Mouse (Mus musculus) embryonic facial prominence, embryonic 11.5 days (tissue): ENCODE data around the gene Coa5. TPM values are rescaled to one million over a fixed set of nuclear protein-coding genes. Genes with fewer than 3 reads are reported as not detected.
A peak's percentile ranks its signal among the peaks of the same experiment; 100 is the strongest.

ENCODE experiments used
- ATAC-seq: fragments of 200-750 bp; cut with Nextera tagmentation; replicated peaks from 2 replicates; pipeline ENCODE4 v1.8.0; 2017; ENCODE audit warnings: low read depth; ENCODE audit not compliant: insufficient number of reproducible peaks, low FRiP score, low TSS enrichment
- DNase-seq: peaks from one replicate; pipeline ENCODE4 v3.0.0-alpha.2; 2015; ENCODE audit warnings: low spot score
- H3K27ac ChIP-seq: fragments of 300-500 bp; sonication (generic); replicated peaks from 2 replicates; pipeline ENCODE4 v1.5.1; 2014; ENCODE audit warnings: mild to moderate bottlenecking, low read depth, low read length, control low read depth
- H3K27me3 ChIP-seq: fragments of 300-500 bp; sonication (generic); 2 replicates; pipeline ENCODE4 v1.6.1; 2014; ENCODE audit warnings: mild to moderate bottlenecking, low read length, moderate library complexity, mixed read lengths; ENCODE audit not compliant: control insufficient read depth, insufficient read depth
- H3K36me3 ChIP-seq: fragments of 300-500 bp; sonication (generic); replicated peaks from 2 replicates; pipeline ENCODE4 v1.6.1; 2014; ENCODE audit warnings: low read depth, mild to moderate bottlenecking, low read length, moderate library complexity, mixed read lengths; ENCODE audit not compliant: control insufficient read depth, insufficient read depth
- H3K4me1 ChIP-seq: fragments of 300-500 bp; sonication (generic); 2 replicates; pipeline ENCODE4 v1.6.1; 2014; ENCODE audit warnings: low read length, mixed read lengths; ENCODE audit not compliant: control insufficient read depth, insufficient read depth
- H3K4me2 ChIP-seq: fragments of 300-500 bp; sonication (generic); 2 replicates; pipeline ENCODE4 v1.6.1; 2014; ENCODE audit warnings: low read depth, mild to moderate bottlenecking, control low read depth, low read length, moderate library complexity
- H3K4me3 ChIP-seq: fragments of 300-500 bp; sonication (generic); 2 replicates; pipeline ENCODE4 v1.5.1; 2014; ENCODE audit warnings: low read depth, low read length, control low read depth
- H3K9ac ChIP-seq: fragments of 300-500 bp; sonication (generic); replicated peaks from 2 replicates; pipeline ENCODE4 v1.6.1; 2014; ENCODE audit warnings: mild to moderate bottlenecking, control low read depth, low read length
- H3K9me3 ChIP-seq: fragments of 300-500 bp; sonication (generic); replicated peaks from 2 replicates; pipeline ENCODE4 v1.6.1; 2016; ENCODE audit warnings: mild to moderate bottlenecking, low read length, inconsistent platforms, mixed read lengths; ENCODE audit not compliant: control insufficient read depth
- WGBS: fragments of 180-500 bp; shearing (Covaris S2); extraction: QIAGEN DNeasy Blood & Tissue Kit; methylation state at CpG from one replicate; pipeline ENCODE4 v1.1.7; 2014; 5-methylcytosine and 5-hydroxymethylcytosine counted together
- polyA plus RNA-seq: library from polyadenylated mRNA; unstranded; fragments of >200 nt; fragmentation: Nextera tagmentation; extraction: Ambion mirVana; gene quantifications from 2 replicates; pipeline ENCODE4 v1.2.1, GENCODE M21; 2014

Gene Coa5
- polyA plus RNA-seq, 1 experiment from 2014 or later = 63.5 TPM

DNA sequence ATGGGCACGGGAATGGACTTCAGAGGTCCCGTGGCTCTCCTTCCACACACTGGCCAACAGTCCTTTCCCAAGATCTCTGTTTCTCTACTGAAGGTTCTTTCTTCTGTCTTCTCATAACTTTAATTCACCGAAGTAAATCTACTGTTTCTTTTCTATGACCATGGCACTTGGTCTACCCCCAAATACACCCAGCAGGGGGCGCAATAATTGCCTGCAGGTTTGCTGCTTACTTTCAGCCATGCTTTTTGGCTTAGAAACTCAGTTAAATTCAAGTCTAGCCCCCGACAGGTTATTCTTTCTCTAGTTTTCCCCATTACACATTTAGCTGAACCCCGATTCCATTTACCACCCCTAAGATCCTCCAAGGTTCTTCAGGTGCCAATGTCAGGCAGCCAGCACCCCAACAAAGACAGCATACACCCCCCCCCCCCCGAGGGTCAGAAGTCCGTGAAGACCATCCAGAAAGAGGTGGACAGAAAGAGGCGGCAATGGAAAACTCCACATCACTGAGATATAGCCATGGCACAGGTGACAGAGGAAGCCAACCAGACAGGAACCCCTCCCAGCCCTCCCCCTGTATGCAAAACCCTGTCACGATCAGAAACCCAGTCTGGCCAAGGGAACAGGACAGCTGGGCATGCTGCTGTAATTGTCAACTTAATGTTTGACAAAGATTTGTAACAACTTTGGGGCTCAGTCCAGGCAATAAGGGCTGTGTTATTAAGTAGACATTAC, 18.6 kb upstream of the Coa5 start:
- DNase-seq = peak; percentile 56
- WGBS = 83% methylated on average over 10 of the region's 10 CpGs

DNA sequence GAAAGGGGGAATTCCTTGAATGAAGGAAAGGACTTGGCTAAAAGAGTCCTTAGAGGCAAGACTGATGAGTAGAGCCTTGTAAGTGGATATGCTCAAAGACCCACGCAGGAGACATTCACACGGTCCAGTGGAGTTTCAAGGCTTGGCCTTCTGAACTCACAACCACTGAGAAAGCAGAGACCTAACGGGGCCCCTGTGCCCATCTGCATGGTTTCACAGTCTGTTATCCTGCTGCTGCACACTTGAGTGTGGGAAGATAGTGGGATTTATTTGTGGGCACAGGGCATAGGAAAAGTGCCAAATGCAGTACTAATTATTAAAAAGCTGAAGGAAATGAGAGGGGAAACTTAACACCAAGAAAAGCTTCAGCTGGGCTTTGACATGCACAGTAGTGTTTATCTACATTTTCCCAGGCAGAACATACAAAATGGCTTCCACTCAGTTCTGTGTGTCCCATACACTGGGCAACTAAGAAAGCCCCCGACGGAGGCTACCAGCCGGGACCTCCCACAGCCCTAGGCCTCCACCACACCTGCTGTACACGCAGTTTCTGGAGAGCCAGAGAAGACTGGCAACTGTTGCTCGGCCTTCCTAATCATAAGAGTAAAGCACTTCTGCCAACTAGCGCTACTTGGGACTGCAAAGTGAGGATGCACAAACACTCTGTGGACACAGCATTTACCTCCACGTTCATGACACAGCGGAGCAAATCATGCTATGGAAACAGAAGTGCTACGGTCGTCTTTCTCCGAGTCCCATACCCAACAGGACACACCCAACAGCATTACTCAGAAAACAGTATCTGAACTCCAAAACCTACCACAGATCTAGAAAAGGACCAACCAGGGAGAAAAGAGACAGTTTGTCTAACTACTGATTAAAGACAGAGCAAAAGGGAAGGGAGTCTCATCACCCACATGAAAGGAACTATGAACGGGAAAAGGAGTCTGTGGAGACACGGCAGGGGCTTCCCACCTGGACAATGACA, 13.2 kb upstream of the Coa5 start:
- 92% methylated on average over 16 of the region's 16 CpGs for WGBS
- H3K27ac ChIP-seq = no peak overlapping the region
- no peak overlapping the region for H3K4me2 ChIP-seq
- ATAC-seq (no peak), DNase-seq (no peak)
- H3K4me3 ChIP-seq = no peak overlapping the region
- H3K9ac ChIP-seq = no peak overlapping the region
- no peaks in the 10 kb centered on the region for H3K27me3 ChIP-seq
- H3K4me1 ChIP-seq = no peaks in the 10 kb centered on the region
- H3K36me3 ChIP-seq = no peaks in the 10 kb centered on the region; the same call in 1 of the 2 replicates
- no peaks in the 10 kb centered on the region for H3K9me3 ChIP-seq

More for the DNA sequence above, 18.6 kb upstream of the Coa5 start:
- Histone ChIP-seq H3K36me3 (no peaks in the 10 kb centered on the region), H3K27me3 (no peaks in the 10 kb centered on the region), H3K4me1 (no peaks in the 10 kb centered on the region), H3K9ac (no peak overlapping the region), H3K4me3 (no peak overlapping the region), H3K9me3 (no peaks in the 10 kb centered on the region), H3K4me2 (no peak overlapping the region), H3K27ac (no peak overlapping the region)
- no peak for ATAC-seq

DNA sequence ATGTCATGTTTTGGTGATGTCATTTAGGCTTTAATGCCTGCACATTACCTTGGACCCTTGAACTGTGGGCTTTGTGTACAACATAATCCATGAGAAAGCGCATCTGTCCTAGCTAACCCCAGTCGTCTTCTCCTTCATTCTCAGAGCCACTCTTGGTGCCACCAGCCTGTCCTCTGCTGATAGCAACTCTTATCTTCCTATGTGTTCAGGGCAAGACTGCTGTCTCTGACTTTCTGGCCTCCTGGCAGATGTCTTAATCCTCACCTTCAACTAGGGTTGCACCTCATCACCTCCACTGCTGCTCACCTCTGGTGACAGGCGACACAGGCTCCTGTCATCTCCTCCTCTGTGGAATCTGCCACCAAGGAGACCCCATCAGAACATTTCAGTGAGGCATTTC, 6.5 kb upstream of the Coa5 start:
- Histone ChIP-seq H3K27ac (no peak overlapping the region), H3K9me3 (no peaks in the 10 kb centered on the region), H3K4me2 (no peak overlapping the region), H3K4me1 (no peaks in the 10 kb centered on the region), H3K9ac (no peak overlapping the region), H3K27me3 (no peaks in the 10 kb centered on the region), H3K36me3 (no peaks in the 10 kb centered on the region; the same call in none of the 2 replicates), H3K4me3 (no peak overlapping the region)
- no peak for DNase-seq
- ATAC-seq = no peak
- WGBS = 91% methylated on average over 3 of the region's 3 CpGs

DNA sequence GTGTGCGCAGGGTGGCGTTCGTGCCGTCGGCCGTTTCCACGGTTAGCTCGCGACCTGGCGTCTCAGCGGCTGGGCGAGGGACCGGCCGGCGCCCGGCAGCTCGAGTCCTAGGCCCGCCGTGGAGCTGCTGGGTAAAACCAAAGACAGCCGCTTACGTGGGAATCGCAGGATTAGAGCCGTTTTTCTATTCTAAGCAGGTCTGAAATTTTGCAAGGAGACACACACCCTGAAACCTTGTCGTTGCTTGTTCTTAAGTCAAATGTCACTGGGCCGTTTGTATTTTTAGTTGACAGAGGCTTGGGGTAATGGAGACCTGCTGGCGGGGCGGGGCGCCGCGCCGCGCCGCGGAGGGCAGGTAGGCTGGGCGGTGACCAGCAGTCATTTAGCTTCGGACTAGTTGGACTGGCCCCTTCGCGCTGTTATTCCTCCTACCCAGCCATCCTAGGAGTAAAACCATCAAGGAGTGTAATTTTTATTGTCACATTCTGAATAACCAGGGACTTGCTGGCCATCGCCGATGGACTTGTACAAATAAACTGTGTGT, 466 bp upstream of the Coa5 start:
- Histone ChIP-seq H3K4me3 (peak overlapping the region; percentile 94), H3K4me1 (no peaks in the 10 kb centered on the region; the same call in 1 of the 2 replicates), H3K9me3 (no peaks in the 10 kb centered on the region), H3K9ac (peak overlapping the region; percentile 90), H3K27ac (no peak overlapping the region), H3K36me3 (no peaks in the 10 kb centered on the region; the same call in none of the 2 replicates), H3K27me3 (no peaks in the 10 kb centered on the region), H3K4me2 (peak overlapping the region; percentile 71)
- WGBS = 2% methylated on average over 40 of the region's 40 CpGs
- DNase-seq (no peak), ATAC-seq (no peak; the same call in 1 of the 2 replicates)

DNA sequence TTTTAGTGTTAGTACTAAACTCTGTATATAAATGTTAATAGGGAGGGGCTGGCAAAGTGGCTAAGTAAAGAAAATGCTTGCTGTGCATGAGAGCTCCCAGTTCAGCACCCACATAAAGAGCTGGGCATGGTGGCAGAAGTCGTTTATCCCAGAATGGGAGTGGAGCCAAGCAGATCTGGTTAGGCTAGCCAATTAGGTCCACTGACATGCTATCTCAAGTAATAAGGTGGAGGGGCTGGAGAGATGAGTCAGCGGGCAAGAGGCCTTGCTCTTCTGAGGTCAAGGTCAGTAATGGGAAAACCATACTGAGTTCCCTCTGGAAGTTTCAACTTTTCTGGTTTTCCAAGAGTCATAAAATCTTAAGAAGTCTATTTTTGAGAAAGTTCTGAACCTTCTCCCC, 992 bp downstream of the Coa5 start:
- Histone ChIP-seq H3K27ac (no peak overlapping the region), H3K4me1 (no peaks in the 10 kb centered on the region; the same call in 1 of the 2 replicates), H3K36me3 (peaks cover 2% of the 10 kb centered on the region), H3K4me3 (peak overlapping the region; percentile 94), H3K9me3 (no peaks in the 10 kb centered on the region), H3K27me3 (no peaks in the 10 kb centered on the region), H3K9ac (no peak overlapping the region; the same call in 1 of the 2 replicates), H3K4me2 (peak overlapping the region; percentile 79)
- 78% methylated on average over 2 of the region's 2 CpGs for WGBS
- no peak for ATAC-seq
- DNase-seq = no peak

DNA sequence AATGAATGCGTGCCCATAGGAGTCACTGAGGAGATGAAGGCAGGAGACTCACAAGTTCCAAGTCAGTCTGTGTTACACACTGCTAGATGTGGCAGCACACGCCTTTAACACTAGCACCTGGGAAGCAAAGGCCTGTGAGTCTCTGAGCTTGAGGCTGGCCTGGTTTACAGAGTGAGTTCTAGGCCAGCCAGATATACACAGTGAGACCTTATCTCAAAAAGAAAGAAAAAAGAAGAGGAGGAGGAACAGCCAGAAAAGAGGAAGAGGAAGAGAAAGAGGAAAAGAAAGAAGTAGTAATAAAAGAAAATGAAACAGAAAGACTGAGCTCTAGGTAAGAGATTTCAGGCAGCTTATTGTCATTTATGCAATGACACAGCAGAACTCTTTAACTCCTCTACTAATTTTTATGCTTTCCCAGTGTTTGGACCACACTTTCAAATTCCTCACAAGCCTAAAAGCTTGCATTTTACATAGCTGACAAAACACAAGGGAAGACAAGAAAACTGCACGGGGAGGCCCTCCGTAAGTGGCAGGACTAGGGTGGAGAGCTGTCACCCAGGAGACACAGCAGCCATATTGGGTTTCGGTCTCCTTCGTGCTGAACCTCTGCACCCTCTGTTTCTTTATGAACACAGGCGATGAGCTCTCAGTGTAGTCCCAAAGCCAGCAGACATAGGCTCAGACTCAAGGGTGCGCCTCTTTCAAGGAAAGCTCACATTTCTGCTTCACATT, 2.6 kb downstream of the Coa5 start:
- H3K4me1 ChIP-seq = no peaks in the 10 kb centered on the region; the same call in 1 of the 2 replicates
- no peak overlapping the region for H3K4me2 ChIP-seq
- H3K9ac ChIP-seq = no peak overlapping the region
- no peaks in the 10 kb centered on the region for H3K9me3 ChIP-seq
- WGBS = 95% methylated on average over 8 of the region's 8 CpGs
- H3K4me3 ChIP-seq = no peak overlapping the region
- no peak overlapping the region for H3K27ac ChIP-seq
- H3K27me3 ChIP-seq = no peaks in the 10 kb centered on the region
- DNase-seq = no peak
- no peak for ATAC-seq
- peaks cover 2% of the 10 kb centered on the region; the same call in 1 of the 2 replicates for H3K36me3 ChIP-seq

DNA sequence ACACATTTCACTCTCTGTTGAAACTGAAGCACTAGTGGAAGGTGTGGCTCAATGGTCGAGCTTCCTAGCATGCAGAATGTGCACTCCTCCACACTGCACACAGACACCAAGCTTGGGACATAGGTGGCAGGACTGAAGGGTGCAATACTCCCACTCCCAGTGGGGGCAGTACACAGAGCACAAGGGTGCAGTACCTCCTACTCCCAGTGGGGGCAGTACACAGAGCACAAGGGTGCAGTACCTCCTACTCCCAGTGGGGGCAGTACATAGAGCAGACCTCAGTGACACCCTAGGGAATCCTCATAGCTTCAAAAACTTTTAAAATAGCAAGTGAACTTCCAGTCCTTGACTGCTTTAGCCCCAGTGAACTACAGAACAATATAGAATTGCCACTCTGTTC, 10.5 kb downstream of the Coa5 start:
- no peak overlapping the region for H3K9ac ChIP-seq
- H3K36me3 ChIP-seq = peaks cover 2% of the 10 kb centered on the region
- ATAC-seq (no peak), DNase-seq (peak; percentile 29)
- H3K4me2 ChIP-seq = no peak overlapping the region
- no peaks in the 10 kb centered on the region for H3K9me3 ChIP-seq
- H3K27ac ChIP-seq = no peak overlapping the region
- H3K4me3 ChIP-seq = no peak overlapping the region
- H3K4me1 ChIP-seq = no peaks in the 10 kb centered on the region
- H3K27me3 ChIP-seq = no peaks in the 10 kb centered on the region
- WGBS = 81% methylated on average over 1 of the region's 1 CpGs
